Mouse (Mus musculus) lung, adult 2 months (tissue): Measurements from ENCODE around the gene Lrrc51.
"Not testable (repeated sequence)": the region's sequence is repeated elsewhere in the genome, so short reads cannot be mapped to it uniquely, and the experiment has no call there.

Source experiments
- CTCF ChIP-seq: fragments of 200-500 bp; IDR thresholded peaks from 2 replicates; pipeline ENCODE4 v1.5.1; 2011; ENCODE audit warnings: mild to moderate bottlenecking, low read length, control low read depth; ENCODE audit not compliant: insufficient read depth
- POLR2A ChIP-seq: fragments of 200-500 bp; IDR thresholded peaks from 2 replicates; pipeline ENCODE4 v1.6.1; 2011; ENCODE audit warnings: low read depth, mild to moderate bottlenecking, control low read depth, low read length, borderline replicate concordance; ENCODE audit errors: extremely low read depth

DNA sequence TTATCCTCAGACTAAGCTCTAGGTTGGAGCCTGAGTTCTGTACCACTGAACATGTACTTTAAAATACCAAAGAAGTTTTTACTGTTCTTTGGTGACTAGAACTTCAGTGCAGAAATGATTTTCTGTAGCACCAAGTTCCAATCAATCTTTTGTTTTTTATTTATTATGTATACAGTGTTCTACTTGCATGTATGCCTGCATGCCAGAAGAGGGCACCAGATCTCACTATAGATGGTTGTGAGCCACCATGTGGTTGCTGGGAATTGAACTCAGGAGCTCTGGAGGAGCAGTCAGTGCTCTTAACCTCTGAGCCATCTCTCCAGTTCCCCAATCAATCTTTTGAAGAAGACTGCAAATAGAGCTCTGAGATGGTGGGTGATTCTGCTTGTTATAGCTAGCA is 7.8 kb downstream of the Lrrc51 start:
- not testable (repeated sequence) for TF ChIP-seq CTCF, POLR2A
